ENCODE assay signal across 10 mouse cellular contexts in genomic region chr19:10189940-10190339, GRCm38 (mm10). TPM values are rescaled to one million over a fixed set of nuclear protein-coding genes. Genes with fewer than 3 reads are reported as not detected.
"Had no signal": no experiment of that assay in that cellular context is flagged by ENCODE, and none has a peak within 500 bp of the region (broad histone marks: within the 10 kb centered on the region; RNA-seq: fewer than 3 reads in every experiment).

No protein-coding gene starts in this region.

- H3K9me3 ChIP-seq: limb, embryonic 15.5 days; midbrain, embryonic 13.5 days had no signal

- H3K27me3 ChIP-seq: limb, embryonic 15.5 days; midbrain, embryonic 13.5 days had no signal

- H3K27ac ChIP-seq: kidney, postnatal 0 days; limb, embryonic 15.5 days; midbrain, embryonic 13.5 days had no signal

- H3K4me3 ChIP-seq: limb, embryonic 15.5 days; midbrain, embryonic 13.5 days had no signal

- H3K4me2 ChIP-seq: limb, embryonic 15.5 days; midbrain, embryonic 13.5 days had no signal

- H3K9ac ChIP-seq: limb, embryonic 15.5 days; midbrain, embryonic 13.5 days had no signal

- DNase-seq: kidney, adult 9 months; kidney, postnatal 4 days; lung, adult 18-20 months; right cerebral cortex, adult 18-20 months; right cerebral cortex, postnatal 25 days; thymus, postnatal 36 days had no signal

- ATAC-seq: midbrain, embryonic 13.5 days had no signal

RNA-seq across cellular contexts. Expression of gene Myrf, which starts 50.6 kb away (rescaled TPM):
- total RNA-seq: megakaryocyte progenitor cell, adult 5-6 weeks had no signal
